Mouse (Mus musculus) hindbrain, embryonic 13.5 days (tissue): Measurements from ENCODE around the gene D630003M21Rik. TPM values are rescaled to one million over a fixed set of nuclear protein-coding genes. Genes with fewer than 3 reads are reported as not detected.

Experiments
- ATAC-seq: fragments of 200-750 bp; cut with Nextera tagmentation; 2 replicates; pipeline ENCODE4 v1.8.0; 2017; ENCODE audit warnings: moderate TSS enrichment; ENCODE audit not compliant: low FRiP score
- H3K27ac ChIP-seq: fragments of 300-500 bp; sonication (generic); 2 replicates; pipeline ENCODE4 v1.5.1; 2015; ENCODE audit warnings: inconsistent platforms, mild to moderate bottlenecking, moderate library complexity
- H3K27me3 ChIP-seq: fragments of 300-500 bp; sonication (generic); 2 replicates; pipeline ENCODE4 v1.6.1; 2015; ENCODE audit warnings: mild to moderate bottlenecking, inconsistent platforms
- H3K36me3 ChIP-seq: fragments of 300-500 bp; sonication (generic); 2 replicates; pipeline ENCODE4 v1.6.1; 2015; ENCODE audit warnings: mild to moderate bottlenecking, inconsistent platforms
- H3K4me1 ChIP-seq: fragments of 300-500 bp; sonication (generic); replicated peaks from 2 replicates; pipeline ENCODE4 v1.6.1; 2015; ENCODE audit warnings: inconsistent platforms
- H3K4me2 ChIP-seq: fragments of 300-500 bp; sonication (generic); 2 replicates; pipeline ENCODE4 v1.6.1; 2015; ENCODE audit warnings: inconsistent platforms, mild to moderate bottlenecking, moderate library complexity
- H3K4me3 ChIP-seq: fragments of 300-500 bp; sonication (generic); 2 replicates; pipeline ENCODE4 v1.5.1; 2015; ENCODE audit warnings: mild to moderate bottlenecking, inconsistent platforms
- H3K9ac ChIP-seq: fragments of 300-500 bp; sonication (generic); 2 replicates; pipeline ENCODE4 v1.6.1; 2015; ENCODE audit warnings: mild to moderate bottlenecking, inconsistent platforms
- H3K9me3 ChIP-seq: fragments of 300-500 bp; sonication (generic); 2 replicates; pipeline ENCODE4 v1.6.1; 2016; ENCODE audit warnings: inconsistent platforms
- WGBS: fragments of 180-500 bp; shearing (Covaris S2); methylation state at CpG from one replicate; pipeline ENCODE4 v1.1.7; 2015; 5-methylcytosine and 5-hydroxymethylcytosine counted together
- polyA plus RNA-seq: library from polyadenylated mRNA; unstranded; fragments of >200 nt; fragmentation: Nextera tagmentation; extraction: Ambion mirVana; gene quantifications from 2 replicates; pipeline ENCODE4 v1.2.1, GENCODE M21; 2015

The D630003M21Rik gene
- polyA plus RNA-seq, 1 experiment from 2014 or later = 2.0 TPM

DNA sequence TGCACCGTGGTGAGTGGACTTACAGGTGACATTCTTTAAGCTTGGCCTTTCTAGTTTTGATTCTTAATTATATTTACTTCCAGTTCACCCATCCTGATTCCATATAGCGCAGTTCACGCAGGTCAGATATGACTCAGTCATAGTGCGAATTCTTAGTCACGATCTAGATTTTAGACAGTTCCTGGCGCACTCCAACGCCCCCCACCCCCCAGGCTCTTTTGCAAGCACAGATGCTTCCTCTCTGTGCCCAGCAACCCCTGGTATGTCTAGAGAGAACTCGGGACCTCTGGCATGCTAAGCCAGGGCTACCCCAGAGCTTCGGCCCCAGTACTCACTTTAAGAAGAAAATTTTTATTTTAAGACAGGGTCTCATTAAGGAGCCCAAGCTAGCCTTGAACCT lies 72.5 kb downstream of the D630003M21Rik start:
- no peak overlapping the region for H3K4me2 ChIP-seq
- H3K4me3 ChIP-seq = no peak overlapping the region
- no peaks in the 10 kb centered on the region for H3K36me3 ChIP-seq
- H3K9me3 ChIP-seq = no peaks in the 10 kb centered on the region
- H3K4me1 ChIP-seq = peaks cover 19% of the 10 kb centered on the region
- no peak for ATAC-seq
- H3K27ac ChIP-seq = no peak overlapping the region
- WGBS = 90% methylated on average over 9 of the region's 9 CpGs
- no peak overlapping the region for H3K9ac ChIP-seq
- H3K27me3 ChIP-seq = no peaks in the 10 kb centered on the region

- WGBS = 50% methylated on average over 2 of the region's 2 CpGs
- Histone ChIP-seq H3K36me3 (no peaks in the 10 kb centered on the region), H3K27me3 (no peaks in the 10 kb centered on the region), H3K4me1 (peaks cover 19% of the 10 kb centered on the region), H3K9ac (no peak overlapping the region), H3K9me3 (no peaks in the 10 kb centered on the region), H3K4me3 (no peak overlapping the region), H3K4me2 (no peak overlapping the region), H3K27ac (no peak overlapping the region)
- ATAC-seq = no peak
Observed at GRCm38 (mm10) chr2:158155615-158156014, 73.4 kb downstream of the D630003M21Rik start.

DNA sequence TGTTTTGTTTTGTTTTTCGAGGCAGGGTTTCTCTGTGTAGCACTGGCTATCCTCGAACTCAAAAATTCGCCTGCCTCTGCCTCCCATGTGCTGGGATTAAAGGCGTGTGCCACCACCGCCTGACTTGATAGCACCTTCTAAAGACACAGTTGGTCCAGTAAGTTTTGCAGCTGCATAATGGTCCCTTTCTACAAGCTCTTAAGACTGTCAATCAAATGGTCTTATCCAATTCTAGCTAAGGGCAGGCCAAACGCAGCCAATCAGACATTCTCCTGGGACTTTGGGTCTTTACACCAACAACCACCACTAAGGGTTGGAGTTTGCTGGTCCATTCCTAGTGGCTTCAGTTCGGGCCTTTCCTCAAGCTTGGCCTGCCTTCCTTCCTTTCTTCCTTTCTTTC lies 73.9 kb downstream of the D630003M21Rik start:
- no peak overlapping the region for H3K9ac ChIP-seq
- H3K9me3 ChIP-seq = no peaks in the 10 kb centered on the region
- no peaks in the 10 kb centered on the region for H3K27me3 ChIP-seq
- no peaks in the 10 kb centered on the region for H3K36me3 ChIP-seq
- H3K4me3 ChIP-seq = no peak overlapping the region
- H3K27ac ChIP-seq = no peak overlapping the region
- H3K4me2 ChIP-seq = no peak overlapping the region
- peaks cover 19% of the 10 kb centered on the region for H3K4me1 ChIP-seq
- WGBS = 85% methylated on average over 7 of the region's 7 CpGs
- ATAC-seq = no peak

DNA sequence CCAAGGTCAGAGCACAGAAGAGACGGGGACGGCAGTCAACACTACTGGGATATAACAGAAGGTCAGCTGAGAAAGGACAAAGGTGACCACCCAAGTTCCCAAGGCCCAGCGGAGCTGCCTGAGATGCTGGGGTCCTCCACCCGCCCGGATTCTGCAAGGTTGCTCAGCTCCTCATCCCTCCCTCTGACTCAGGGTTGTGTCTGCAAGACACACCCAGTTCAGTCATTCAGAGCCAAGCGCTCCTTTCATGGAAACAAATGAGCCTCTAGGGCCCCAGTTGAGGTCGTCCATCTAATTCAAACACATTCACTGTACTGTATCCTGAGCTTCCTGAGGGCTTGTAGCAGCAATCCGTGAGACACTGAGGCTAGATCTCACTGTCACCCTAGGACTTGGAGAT lies 74.4 kb downstream of the D630003M21Rik start:
- Histone ChIP-seq H3K27ac (no peak overlapping the region), H3K27me3 (no peaks in the 10 kb centered on the region), H3K9ac (no peak overlapping the region), H3K9me3 (no peaks in the 10 kb centered on the region), H3K4me1 (peaks cover 17% of the 10 kb centered on the region), H3K4me2 (no peak overlapping the region), H3K4me3 (no peak overlapping the region), H3K36me3 (no peaks in the 10 kb centered on the region)
- no peak for ATAC-seq
- WGBS = 38% methylated on average over 8 of the region's 8 CpGs

DNA sequence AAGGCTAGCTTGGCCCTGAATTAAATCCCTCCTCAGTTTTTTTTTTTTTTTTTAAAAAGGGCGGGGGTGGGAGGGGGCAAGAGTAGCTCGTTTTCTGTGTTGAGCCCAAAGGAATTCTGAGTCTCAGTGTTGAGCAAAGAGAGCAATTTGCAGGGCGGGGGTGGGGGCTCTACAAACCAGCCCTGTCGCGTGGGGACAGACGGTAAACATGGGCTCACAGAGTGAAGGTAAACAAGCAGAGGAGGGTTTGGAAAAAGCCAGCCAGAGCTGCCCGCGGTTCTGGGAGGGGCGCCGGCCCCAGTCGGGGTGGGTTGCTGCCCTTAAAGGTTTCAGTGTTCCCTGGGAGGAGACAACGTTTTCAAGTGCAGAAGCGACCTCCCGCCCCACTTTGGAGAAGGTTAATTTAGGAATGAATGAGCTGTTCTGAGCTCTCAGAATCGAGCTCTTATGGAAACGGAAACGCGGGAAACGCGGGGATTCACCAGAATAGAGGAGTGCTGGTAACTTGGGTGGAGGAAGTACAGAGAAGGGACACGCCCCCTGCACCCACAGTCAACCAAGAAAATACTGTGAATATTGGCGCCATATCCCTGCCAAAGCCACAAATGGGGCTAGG lies 75.2 kb downstream of the D630003M21Rik start:
- Histone ChIP-seq H3K4me2 (peak overlapping the region; percentile 63), H3K4me3 (peak overlapping the region; percentile 31), H3K9me3 (no peaks in the 10 kb centered on the region), H3K27ac (no peak overlapping the region), H3K36me3 (no peaks in the 10 kb centered on the region), H3K9ac (peak overlapping the region; percentile 60), H3K4me1 (peaks cover 16% of the 10 kb centered on the region), H3K27me3 (no peaks in the 10 kb centered on the region)
- 1% methylated on average over 22 of the region's 22 CpGs for WGBS
- ATAC-seq = no peak

DNA sequence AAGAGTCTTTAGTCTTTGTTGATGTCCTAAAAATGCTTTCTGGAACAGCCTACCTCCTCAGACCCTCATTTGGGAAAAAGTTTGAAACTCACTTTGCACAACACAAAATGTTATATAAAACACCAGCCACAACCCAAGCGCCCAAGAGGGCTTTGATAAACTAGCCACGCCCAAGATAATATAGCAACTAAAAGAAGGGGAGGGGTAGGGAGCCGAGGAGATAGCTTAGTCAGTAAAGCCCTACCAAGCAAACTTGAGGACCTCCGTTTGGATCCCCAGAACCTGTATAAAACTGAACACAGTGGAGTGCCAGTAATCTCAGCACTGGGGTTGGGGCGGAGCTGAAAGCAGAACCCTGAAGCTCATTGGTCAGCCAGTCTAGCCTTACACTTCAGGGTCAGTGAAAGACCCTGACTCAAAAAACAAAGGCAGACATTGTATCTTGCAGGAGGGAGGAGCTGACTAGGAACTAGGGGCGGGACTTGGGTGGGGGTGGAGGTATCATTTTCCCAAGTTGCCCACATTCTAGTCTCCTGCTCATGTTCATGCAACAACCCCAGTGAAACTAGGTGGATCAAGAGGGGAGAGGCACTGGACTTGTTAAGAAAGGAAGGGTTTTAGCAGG lies 76.2 kb downstream of the D630003M21Rik start:
- H3K4me2 ChIP-seq = no peak overlapping the region
- no peaks in the 10 kb centered on the region for H3K36me3 ChIP-seq
- H3K9me3 ChIP-seq = no peaks in the 10 kb centered on the region
- peak; percentile 43; the same call in 1 of the 2 replicates for ATAC-seq
- no peaks in the 10 kb centered on the region for H3K27me3 ChIP-seq
- peaks cover 16% of the 10 kb centered on the region for H3K4me1 ChIP-seq
- no peak overlapping the region for H3K9ac ChIP-seq
- H3K4me3 ChIP-seq = no peak overlapping the region
- no peak overlapping the region for H3K27ac ChIP-seq
- 40% methylated on average over 6 of the region's 6 CpGs for WGBS

DNA sequence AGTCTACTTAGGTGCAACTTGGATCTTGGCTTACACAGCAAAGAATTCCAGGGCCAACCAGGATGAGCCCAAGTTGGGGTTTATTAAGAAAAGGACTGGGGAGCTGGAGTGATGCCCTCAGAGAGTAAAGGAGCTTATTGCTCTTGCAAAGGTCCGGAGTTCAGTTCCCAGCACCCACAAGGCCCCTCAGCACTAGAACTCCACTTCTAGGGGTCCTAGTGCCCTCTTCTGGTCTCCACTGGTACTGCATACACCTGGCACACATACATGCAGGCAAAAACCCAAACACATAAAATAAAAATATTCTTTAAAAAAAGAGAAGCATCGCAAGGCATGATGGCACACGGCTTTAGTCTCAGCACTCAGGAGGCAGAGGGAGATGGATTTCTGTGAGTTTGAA lies 77.9 kb downstream of the D630003M21Rik start:
- no peak overlapping the region for H3K4me2 ChIP-seq
- no peaks in the 10 kb centered on the region for H3K36me3 ChIP-seq
- WGBS = 99% methylated on average over 3 of the region's 3 CpGs
- H3K27me3 ChIP-seq = peaks cover 9% of the 10 kb centered on the region
- H3K27ac ChIP-seq = no peak overlapping the region
- no peaks in the 10 kb centered on the region for H3K9me3 ChIP-seq
- H3K4me3 ChIP-seq = no peak overlapping the region
- H3K4me1 ChIP-seq = peaks cover 16% of the 10 kb centered on the region
- no peak overlapping the region for H3K9ac ChIP-seq
- no peak for ATAC-seq

DNA sequence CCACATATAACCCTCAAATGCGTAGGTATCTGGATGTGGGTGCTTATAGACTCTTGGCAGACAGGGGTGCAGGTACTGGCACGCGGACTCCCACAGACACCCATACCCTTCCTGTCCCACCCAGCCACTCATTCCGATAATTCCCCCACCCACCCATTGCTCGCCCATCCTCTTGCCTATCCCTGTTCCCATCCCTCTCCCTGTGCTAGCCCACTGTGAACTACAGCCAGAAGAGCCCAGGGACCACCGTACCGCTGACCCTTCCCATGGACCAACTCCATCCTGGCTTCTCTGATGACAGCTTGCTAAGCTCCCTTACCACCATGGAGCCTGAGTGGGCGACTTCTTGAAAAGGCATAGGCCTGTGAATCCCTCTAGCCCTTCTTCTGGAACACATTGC lies 82.1 kb downstream of the D630003M21Rik start:
- H3K9ac ChIP-seq = no peak overlapping the region
- WGBS = 92% methylated on average over 8 of the region's 8 CpGs

GRCm38 (mm10) chr2:158146223-158146622 lies 82.8 kb downstream of the D630003M21Rik start, which contains the start of gene Tgm2:
Gene Tgm2, minus strand, starts transcription at chr2:158146436.
- no peaks in the 10 kb centered on the region for H3K36me3 ChIP-seq
- H3K27me3 ChIP-seq = peaks cover 26% of the 10 kb centered on the region
- H3K9ac ChIP-seq = peak within 1 kb of the TSS; percentile 63; the same call in 1 of the 2 replicates
- no peak within 1 kb of the TSS for H3K27ac ChIP-seq
- H3K4me2 ChIP-seq = peak within 1 kb of the TSS; percentile 56
- 2% methylated on average over 33 of the region's 33 CpGs for WGBS
- peak within 1 kb of the TSS; percentile 29 for H3K4me3 ChIP-seq
- peaks cover 17% of the 10 kb centered on the region for H3K4me1 ChIP-seq
- ATAC-seq = no peak
- no peaks in the 10 kb centered on the region for H3K9me3 ChIP-seq

More for the DNA sequence above, 82.1 kb downstream of the D630003M21Rik start:
- Histone ChIP-seq H3K27me3 (peaks cover 26% of the 10 kb centered on the region), H3K4me2 (no peak overlapping the region), H3K9me3 (no peaks in the 10 kb centered on the region), H3K4me1 (peaks cover 15% of the 10 kb centered on the region), H3K4me3 (no peak overlapping the region), H3K36me3 (no peaks in the 10 kb centered on the region), H3K27ac (no peak overlapping the region)
- ATAC-seq = no peak; the same call in 1 of the 2 replicates

DNA sequence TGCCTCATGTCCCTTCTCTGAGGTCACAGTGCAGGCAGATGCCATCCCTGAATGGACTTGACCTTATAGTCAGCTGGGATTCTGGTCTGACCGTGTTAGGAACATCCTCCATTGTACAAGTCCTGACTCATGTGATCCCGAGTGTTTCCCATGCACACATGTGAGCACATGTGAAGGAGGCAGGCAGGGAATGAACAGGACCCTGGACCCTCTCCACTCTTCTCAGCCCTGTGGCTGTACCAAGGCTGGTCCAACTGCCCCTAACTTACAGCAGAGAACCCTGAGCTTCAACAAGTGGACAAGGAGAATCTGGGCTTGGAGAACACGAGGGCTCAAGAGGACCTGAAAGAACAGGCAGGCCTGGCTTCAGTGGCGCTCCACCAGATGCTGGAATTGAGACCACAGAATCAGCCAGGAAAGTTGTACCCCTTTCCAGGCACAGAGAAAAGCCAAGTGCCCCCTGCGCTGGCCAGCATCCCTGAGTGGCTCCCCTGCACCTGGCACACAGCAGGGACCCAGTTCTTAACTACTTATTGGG lies 83.4 kb downstream of the D630003M21Rik start:
- ATAC-seq = no peak
- no peaks in the 10 kb centered on the region for H3K36me3 ChIP-seq
- H3K4me2 ChIP-seq = peak overlapping the region; percentile 56
- peaks cover 26% of the 10 kb centered on the region for H3K27me3 ChIP-seq
- peak overlapping the region; percentile 29; the same call in 1 of the 2 replicates for H3K4me3 ChIP-seq
- H3K4me1 ChIP-seq = peaks cover 23% of the 10 kb centered on the region
- H3K9ac ChIP-seq = no peak overlapping the region
- no peaks in the 10 kb centered on the region for H3K9me3 ChIP-seq
- 65% methylated on average over 5 of the region's 5 CpGs for WGBS
- no peak overlapping the region for H3K27ac ChIP-seq

- no peak overlapping the region for H3K4me2 ChIP-seq
- WGBS = 82% methylated on average over 6 of the region's 6 CpGs
- no peaks in the 10 kb centered on the region for H3K36me3 ChIP-seq
- H3K9ac ChIP-seq = no peak overlapping the region
- peaks cover 29% of the 10 kb centered on the region for H3K4me1 ChIP-seq
- no peak overlapping the region for H3K27ac ChIP-seq
- no peak for ATAC-seq
- no peak overlapping the region for H3K4me3 ChIP-seq
- H3K9me3 ChIP-seq = no peaks in the 10 kb centered on the region
- peaks cover 26% of the 10 kb centered on the region for H3K27me3 ChIP-seq
Observed at GRCm38 (mm10) chr2:158144750-158145527, 84.1 kb downstream of the D630003M21Rik start.

GRCm38 (mm10) chr2:158144263-158144662 lies 84.8 kb downstream of the D630003M21Rik start:
- H3K27ac ChIP-seq = no peak overlapping the region
- no peak for ATAC-seq
- no peaks in the 10 kb centered on the region for H3K36me3 ChIP-seq
- H3K4me2 ChIP-seq = no peak overlapping the region
- peaks cover 35% of the 10 kb centered on the region for H3K4me1 ChIP-seq
- 54% methylated on average over 8 of the region's 8 CpGs for WGBS
- H3K9me3 ChIP-seq = no peaks in the 10 kb centered on the region
- H3K4me3 ChIP-seq = no peak overlapping the region
- peaks cover 26% of the 10 kb centered on the region for H3K27me3 ChIP-seq
- H3K9ac ChIP-seq = no peak overlapping the region
